Mouse (Mus musculus): Measurements from ENCODE around the gene Scgb1b19.
"Not testable (repeated sequence)": the region's sequence is repeated elsewhere in the genome, so short reads cannot be mapped to it uniquely, and the experiment has no call there.

DNA sequence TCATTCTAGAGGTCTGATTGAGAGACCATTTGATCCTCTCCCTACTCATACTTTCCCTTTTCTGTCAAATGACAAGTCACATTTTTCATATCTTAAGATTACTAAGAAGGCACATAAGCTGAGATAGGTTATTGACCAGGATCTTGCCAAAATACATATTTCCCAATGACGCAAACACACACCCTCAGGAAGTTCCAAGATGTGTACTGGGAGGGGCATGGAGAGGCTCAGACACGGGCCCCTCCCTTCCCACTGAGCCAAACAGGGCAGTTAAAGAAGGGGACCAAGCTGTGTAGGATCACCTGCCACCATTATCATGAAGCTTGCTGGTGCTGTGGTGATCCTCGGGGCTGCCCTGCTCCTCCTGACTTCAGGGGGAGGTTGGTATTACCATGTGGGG lies at the start of gene Scgb1b19:
- TF ChIP-seq CTCF (IDR thresholded peaks at IDR 0.05; ENCODE audit: low read depth); EP300 (optimal IDR thresholded peaks at IDR 0.05): not testable (repeated sequence)

Measured in stomach, postnatal 0 days (tissue).